ENCODE assay signal across 8 mouse cellular contexts in genomic region chr13:64153751-64154267, GRCm38 (mm10). TPM values are rescaled to one million over a fixed set of nuclear protein-coding genes. Genes with fewer than 3 reads are reported as not detected.
DNase-seq lines count a peak whose midpoint lies in the region; ATAC-seq and TF ChIP-seq lines count a peak whose summit lies in the region.

No protein-coding gene starts in this region.

- ATAC-seq in heart, embryonic 13.5 days (ENCODE audit: extremely low read depth, insufficient number of reproducible peaks, low FRiP score, low TSS enrichment) = peak; percentile 52
- peak; percentile 70 for ATAC-seq in kidney, postnatal 0 days (replicated peaks; ENCODE audit: low FRiP score, low read depth)

- TF ChIP-seq CTCF in kidney, postnatal 0 days (IDR thresholded peaks at IDR 0.05; ENCODE audit: low read depth) = no peak
- TF ChIP-seq CTCF in small intestine, adult 2 months (IDR thresholded peaks at IDR 0.05; ENCODE audit: extremely low read depth, insufficient read length, insufficient replicate concordance, low read depth, low read length) = no peak

- H3K9ac ChIP-seq in heart, embryonic 13.5 days = peak overlapping the region; percentile 80
- H3K9ac ChIP-seq in kidney, postnatal 0 days (ENCODE audit: low read depth, low read length) = peak overlapping the region; percentile 39; the same call in 1 of the 2 replicates

- WGBS in heart, embryonic 13.5 days = 1% methylated on average over 18 of the region's 18 CpGs
- WGBS in kidney, postnatal 0 days = 2% methylated on average over 18 of the region's 18 CpGs
- WGBS in small intestine, adult 2 months = 2% methylated on average over 18 of the region's 18 CpGs

- H3K4me1 ChIP-seq in heart, embryonic 13.5 days = peaks cover 50% of the 10 kb centered on the region
- H3K4me1 ChIP-seq in kidney, postnatal 0 days (replicated peaks; ENCODE audit: insufficient read depth, low read length) = peaks cover 4% of the 10 kb centered on the region; the same call in 1 of the 2 replicates
- no peaks in the 10 kb centered on the region for H3K4me1 ChIP-seq in small intestine, adult 2 months (ENCODE audit: control insufficient read depth, insufficient read depth, insufficient read length, low read length)

- no peak for TF ChIP-seq POLR2A in small intestine, adult 2 months (IDR thresholded peaks at IDR 0.05; ENCODE audit: low read depth, low read length)

- DNase-seq in urinary bladder, adult 18-20 months (ENCODE audit: low spot score in 2 of 2) = peak; percentile 53 to 57
- DNase-seq in urinary bladder, postnatal 10 days (ENCODE audit: low spot score) = no peak
- DNase-seq in embryo, embryonic 9.5 days (ENCODE audit: extremely low spot score) = peak; percentile 71
- peak; percentile 73 for DNase-seq in kidney, postnatal 0 days (ENCODE audit: low spot score)
- peak; percentile 43 to 67 for DNase-seq in lung, postnatal 4 days
- DNase-seq in right cerebral cortex, postnatal 14 days = no peak

- H3K27me3 ChIP-seq in heart, embryonic 13.5 days (replicated peaks) = no peaks in the 10 kb centered on the region
- no peaks in the 10 kb centered on the region for H3K27me3 ChIP-seq in kidney, postnatal 0 days (ENCODE audit: insufficient read depth, low read length)
- H3K27me3 ChIP-seq in small intestine, adult 2 months (ENCODE audit: control insufficient read depth, insufficient read depth, low read length) = no peaks in the 10 kb centered on the region

- peak overlapping the region; percentile 95 for H3K4me2 ChIP-seq in heart, embryonic 13.5 days
- peak overlapping the region; percentile 92 for H3K4me2 ChIP-seq in kidney, postnatal 0 days (ENCODE audit: low read length)

- peak overlapping the region; percentile 90 for H3K27ac ChIP-seq in heart, embryonic 13.5 days (replicated peaks)
- peak overlapping the region; percentile 91 for H3K27ac ChIP-seq in kidney, postnatal 0 days
- no peak overlapping the region for H3K27ac ChIP-seq in small intestine, adult 2 months (ENCODE audit: insufficient read depth, low read depth, low read length)

- peak overlapping the region; percentile 94 for H3K4me3 ChIP-seq in heart, embryonic 13.5 days
- H3K4me3 ChIP-seq in kidney, postnatal 0 days (replicated peaks; ENCODE audit: low read depth, low read length) = peak overlapping the region; percentile 84
- H3K4me3 ChIP-seq in small intestine, adult 2 months (ENCODE audit: low read depth, low read length) = peak overlapping the region; percentile 90

- no peaks in the 10 kb centered on the region for H3K9me3 ChIP-seq in heart, embryonic 13.5 days
- H3K9me3 ChIP-seq in kidney, postnatal 0 days (replicated peaks; ENCODE audit: low read length) = no peaks in the 10 kb centered on the region

- H3K36me3 ChIP-seq in heart, embryonic 13.5 days = no peaks in the 10 kb centered on the region
- H3K36me3 ChIP-seq in kidney, postnatal 0 days (ENCODE audit: insufficient read depth, low read length) = no peaks in the 10 kb centered on the region
- H3K36me3 ChIP-seq in small intestine, adult 2 months (ENCODE audit: control insufficient read depth, insufficient read depth, low read length) = no peaks in the 10 kb centered on the region

RNA-seq across cellular contexts. Expression of gene Zfp367, which starts 0.8 kb away (rescaled TPM):
- 20.9 and 21.9 TPM in 2 replicates for polyA plus RNA-seq in heart, embryonic 13.5 days (2015; fragmentation: Nextera tagmentation; extraction: Ambion mirVana)
- 13.1 and 15.2 TPM in 2 replicates for polyA plus RNA-seq in kidney, postnatal 0 days (2015; fragmentation: Nextera tagmentation; extraction: Ambion mirVana)
- 1.8 and 3.0 TPM in 2 replicates for polyA plus RNA-seq in small intestine, adult 2 months (2012; rRNA removed)

RNA-seq across cellular contexts. Expression of gene Habp4, which starts 7.8 kb away (rescaled TPM):
- polyA plus RNA-seq in heart, embryonic 13.5 days (2015; fragmentation: Nextera tagmentation; extraction: Ambion mirVana) = 50.1 and 53.9 TPM in 2 replicates
- polyA plus RNA-seq in kidney, postnatal 0 days (2015; fragmentation: Nextera tagmentation; extraction: Ambion mirVana) = 32.2 and 37.4 TPM in 2 replicates
- polyA plus RNA-seq in small intestine, adult 2 months (2012; rRNA removed) = 6.5 and 8.7 TPM in 2 replicates

RNA-seq across cellular contexts. Expression of gene Slc35d2, which starts 24.6 kb away (rescaled TPM):
- 4.5 and 5.5 TPM in 2 replicates for polyA plus RNA-seq in heart, embryonic 13.5 days (2015; fragmentation: Nextera tagmentation; extraction: Ambion mirVana)
- polyA plus RNA-seq in kidney, postnatal 0 days (2015; fragmentation: Nextera tagmentation; extraction: Ambion mirVana) = 8.5 and 9.8 TPM in 2 replicates
- 3.9 and 7.1 TPM in 2 replicates for polyA plus RNA-seq in small intestine, adult 2 months (2012; rRNA removed)

Comparison
In these comparisons a context has a peak if more than half of its experiments do, and no peak if none do; other contexts are left out.
1. DNase-seq: peak in urinary bladder, adult 18-20 months (2 of 2), embryo, embryonic 9.5 days (single experiment), kidney, postnatal 0 days (single experiment) and lung, postnatal 4 days (2 of 2); none in urinary bladder, postnatal 10 days (single experiment) and right cerebral cortex, postnatal 14 days (single experiment).
2. Peak in every context shown above with its lines, with median percentiles within 50 percentile points of each other: H3K4me3 ChIP-seq.